Mouse (Mus musculus) c-Kit-positive CD71-negative TER-119-negative erythroid progenitor cells, embryonic 14.5 days (primary cell): Measurements from ENCODE around the gene Auts2.

Experiments used
- DNase-seq: peaks from one replicate; pipeline ENCODE4 v3.0.0-alpha.2; 2013; ENCODE audit warnings: low read depth

Auts2 gene

DNA sequence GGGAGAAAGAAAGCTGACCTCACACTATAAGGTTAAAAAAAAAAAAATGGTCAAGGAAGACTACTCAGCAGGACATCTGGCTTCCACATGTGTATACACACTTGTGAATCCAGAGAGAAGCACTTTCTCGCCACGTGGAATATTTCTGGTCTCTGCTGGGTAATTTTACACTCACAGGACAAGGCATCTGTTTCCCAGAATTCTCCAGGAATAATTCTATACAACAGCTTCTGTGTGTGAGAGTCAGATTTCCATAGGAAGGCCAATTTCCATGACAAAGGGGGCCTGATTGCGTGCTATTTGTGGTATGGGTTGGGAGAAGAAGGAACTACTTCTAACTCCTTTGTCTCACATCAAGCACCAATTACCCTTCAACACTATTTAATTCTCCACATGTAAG is 1016.5 kb downstream of the Auts2 start:
- DNase-seq, result no peak

DNA sequence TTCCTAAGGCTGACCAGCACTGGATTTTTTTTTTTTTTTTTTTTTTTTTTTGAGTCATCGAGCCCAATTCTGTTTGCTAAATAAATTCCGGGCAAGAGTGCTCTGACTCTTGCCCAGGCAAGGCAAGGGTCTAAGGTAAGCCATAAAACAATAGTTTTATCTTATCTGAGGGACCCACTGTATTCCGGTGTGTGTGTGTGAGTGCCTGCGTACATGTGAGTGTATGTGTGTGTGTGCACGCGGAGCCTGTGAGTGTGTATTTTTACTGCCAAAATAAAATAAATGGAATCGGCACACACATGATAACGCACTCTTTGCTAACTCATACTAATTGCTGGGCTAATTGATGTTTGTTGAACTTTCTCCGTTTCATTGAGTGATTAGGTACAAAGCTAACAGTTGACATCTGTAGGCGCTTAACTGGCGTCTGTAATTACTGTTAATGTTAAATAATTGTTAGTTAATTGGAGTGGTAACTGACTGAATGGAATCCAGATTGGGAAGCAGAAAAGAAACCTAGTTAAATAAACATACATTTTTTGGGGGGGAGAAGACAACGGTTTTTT is 1018.2 kb downstream of the Auts2 start:
- no peak for DNase-seq

DNA sequence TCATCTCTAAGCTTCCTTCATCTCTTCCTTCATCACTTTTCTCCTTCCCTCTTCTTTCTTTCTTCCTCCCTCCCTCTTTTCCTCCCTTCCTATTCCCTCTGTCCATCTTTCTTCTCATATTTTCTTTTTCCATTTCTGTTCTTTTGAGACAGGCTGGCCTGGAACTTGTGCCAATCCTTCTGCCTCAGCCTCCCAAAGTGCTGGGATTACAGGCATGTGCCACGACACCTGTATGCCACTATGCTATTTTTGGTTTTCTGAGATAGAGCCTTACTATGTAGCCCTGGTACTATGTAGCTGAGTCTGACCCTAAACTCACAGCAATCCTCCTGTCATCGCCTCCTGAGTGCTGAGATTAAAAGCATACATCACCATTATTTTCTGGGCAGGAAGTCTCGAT is 1023.6 kb downstream of the Auts2 start:
- DNase-seq, result no peak

DNA sequence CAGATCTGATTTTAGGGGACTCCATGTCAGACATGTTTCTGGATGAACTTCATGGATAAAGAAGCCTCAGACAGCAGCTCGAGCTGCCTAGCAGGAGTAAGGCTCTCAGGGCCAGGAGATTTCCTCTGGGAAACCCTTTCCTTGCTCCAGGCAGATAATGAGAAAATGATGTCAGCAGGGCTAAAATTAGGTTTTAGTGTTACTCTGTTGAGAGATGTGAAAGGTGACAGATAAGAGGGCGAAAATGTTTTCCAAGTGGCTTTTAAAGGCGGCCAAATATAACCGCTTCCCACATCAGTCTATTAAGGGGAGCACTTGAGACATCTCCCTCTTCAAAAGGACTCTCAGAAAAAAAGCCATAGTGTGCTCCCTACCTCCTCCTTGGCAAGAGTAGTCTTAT is 1025.5 kb downstream of the Auts2 start:
- no peak for DNase-seq

DNA sequence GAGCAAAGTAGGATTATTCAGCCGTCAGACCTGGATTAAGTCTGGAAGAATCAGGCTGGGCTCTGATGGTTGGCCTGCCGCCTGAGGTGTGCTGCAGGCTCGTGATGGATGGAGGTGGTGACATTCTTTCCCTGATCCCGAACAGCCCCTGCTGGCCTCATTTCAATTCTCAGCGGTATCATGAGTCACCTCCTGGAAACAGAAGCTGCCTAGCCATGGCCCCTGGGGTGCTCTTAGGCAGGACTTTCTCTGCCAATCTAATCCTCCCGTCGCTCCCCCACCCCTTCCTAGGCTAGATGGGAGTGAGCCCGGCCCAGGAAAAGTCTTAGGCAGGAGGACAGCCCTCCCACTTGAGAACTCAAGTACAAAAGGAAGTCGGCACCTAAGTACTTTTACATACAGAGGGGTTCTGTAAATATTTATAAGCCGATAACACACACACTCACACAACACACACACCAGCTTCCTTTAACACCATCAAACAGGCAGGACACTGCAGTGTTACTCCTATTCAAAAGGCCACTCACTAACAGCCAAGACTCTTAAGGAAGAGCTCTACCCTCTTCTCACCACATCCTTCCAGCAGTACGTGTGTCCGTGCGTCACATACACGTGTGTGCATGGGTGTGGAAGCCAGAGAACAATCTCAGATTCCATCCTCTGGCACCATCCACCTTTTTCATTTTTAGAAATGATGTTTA is 1027.3 kb downstream of the Auts2 start:
- no peak for DNase-seq

- no peak for DNase-seq
Observed at GRCm38 (mm10) chr5:131513753-131514152, 1029.4 kb downstream of the Auts2 start.

GRCm38 (mm10) chr5:131512617-131513016 is 1030.5 kb downstream of the Auts2 start:
- no peak for DNase-seq

DNA sequence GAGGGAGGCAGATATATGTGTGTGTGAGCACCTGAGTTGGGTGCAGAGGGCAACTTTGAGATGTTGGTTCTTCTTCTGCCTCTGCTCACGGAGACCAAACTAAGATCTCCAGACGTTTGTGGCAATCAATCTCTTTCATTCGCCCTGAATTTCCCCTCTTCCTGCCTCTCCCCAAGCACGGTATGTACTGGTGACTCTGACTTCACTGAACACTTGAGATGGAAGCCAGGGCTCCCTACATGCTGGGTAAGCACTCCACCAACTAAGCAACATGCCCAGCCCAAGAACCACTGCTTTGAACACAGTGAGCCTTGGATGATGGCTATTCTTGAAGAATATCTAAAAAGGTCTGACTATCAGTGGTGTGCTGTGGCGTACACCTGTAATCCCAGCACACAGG is 1032.5 kb downstream of the Auts2 start:
- DNase-seq, result no peak

DNA sequence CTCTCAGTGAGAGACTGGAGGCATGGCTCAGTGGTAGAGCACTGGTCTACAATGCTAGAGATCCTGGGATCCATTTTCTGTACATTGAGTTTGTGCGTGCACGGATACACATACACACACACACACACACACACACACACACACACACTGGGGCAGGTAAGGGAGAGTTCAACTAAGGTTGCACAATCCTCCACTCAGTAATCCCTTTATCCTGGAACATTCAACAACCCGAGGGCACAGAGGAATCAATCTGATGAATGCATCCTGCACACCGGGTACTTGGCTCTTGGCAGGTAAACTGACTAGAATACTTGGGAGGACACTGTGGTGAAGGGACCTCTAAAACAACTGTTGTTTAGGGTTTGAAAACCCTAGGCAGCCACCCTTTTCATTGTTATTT is 1033.8 kb downstream of the Auts2 start:
- no peak for DNase-seq

DNA sequence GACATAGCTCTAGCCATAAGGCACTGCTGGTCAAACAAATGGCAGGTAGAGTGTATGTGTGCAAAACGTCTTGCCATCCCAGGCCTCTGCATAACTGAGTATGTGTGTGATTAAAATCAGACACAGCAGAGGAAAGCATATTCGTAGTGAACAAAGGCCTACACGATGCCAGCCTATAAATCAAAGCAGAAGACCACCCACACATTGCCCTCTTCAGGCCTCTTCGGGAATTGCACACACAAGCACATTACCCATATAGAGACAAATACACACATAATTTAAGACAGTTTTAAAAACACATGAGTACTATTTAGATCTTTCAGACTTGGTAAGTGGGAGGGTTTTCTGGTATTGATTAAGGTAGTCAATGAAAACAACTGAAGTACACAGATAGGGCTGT is 1044.3 kb downstream of the Auts2 start:
- no peak for DNase-seq

GRCm38 (mm10) chr5:131496517-131497216 is 1046.5 kb downstream of the Auts2 start:
- DNase-seq, result no peak

- no peak for DNase-seq
Observed at GRCm38 (mm10) chr5:131494564-131494963, 1048.6 kb downstream of the Auts2 start.

DNA sequence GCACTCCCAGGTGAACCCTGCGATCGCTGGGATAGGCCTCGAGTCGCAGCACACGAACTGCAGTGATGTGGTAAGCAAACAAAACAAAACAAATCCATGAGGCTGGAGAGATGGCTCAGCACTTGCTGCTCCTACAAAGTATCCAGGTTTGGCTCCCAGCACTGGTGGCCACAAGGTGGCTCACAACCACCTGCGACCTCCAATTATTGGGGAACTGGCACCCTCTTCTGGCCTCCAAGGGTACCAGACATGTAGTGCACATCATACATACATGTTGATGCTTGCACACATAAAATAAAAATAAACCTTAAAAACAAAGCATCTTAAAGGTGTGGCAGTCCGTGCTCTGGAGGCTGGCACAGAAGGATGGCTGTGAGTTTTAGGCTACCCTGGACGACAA is 1050.6 kb downstream of the Auts2 start:
- peak; percentile 6 for DNase-seq

DNA sequence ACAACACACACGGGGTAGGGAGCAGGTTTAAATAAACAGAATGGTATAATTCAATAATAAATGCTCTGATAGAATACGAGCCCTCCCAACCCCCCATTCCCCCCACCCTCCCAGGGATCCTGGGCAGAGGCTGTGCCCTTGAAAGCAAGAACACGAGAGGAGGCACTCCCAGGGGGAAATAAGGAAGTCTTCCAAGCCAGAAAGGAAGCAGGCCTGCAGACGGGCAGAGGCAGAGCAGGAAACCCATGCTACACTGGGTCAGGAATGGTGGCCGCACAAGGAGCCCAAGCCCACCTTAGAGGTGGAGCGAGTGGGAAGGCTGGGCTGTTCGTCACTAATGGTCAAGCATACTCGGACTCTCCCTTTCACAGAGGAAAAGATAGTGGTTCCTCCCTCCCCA is 1051.3 kb downstream of the Auts2 start:
- no peak for DNase-seq

GRCm38 (mm10) chr5:131490811-131491210 is 1052.3 kb downstream of the Auts2 start:
- DNase-seq, result no peak

GRCm38 (mm10) chr5:131489846-131490245 is 1053.3 kb downstream of the Auts2 start:
- DNase-seq, result no peak

- no peak for DNase-seq
Observed at GRCm38 (mm10) chr5:131486527-131486926, 1056.6 kb downstream of the Auts2 start.

GRCm38 (mm10) chr5:131475278-131475677 is 1067.9 kb downstream of the Auts2 start:
- DNase-seq, result no peak

GRCm38 (mm10) chr5:131468609-131469008 is 1074.5 kb downstream of the Auts2 start:
- DNase-seq, result no peak

DNA sequence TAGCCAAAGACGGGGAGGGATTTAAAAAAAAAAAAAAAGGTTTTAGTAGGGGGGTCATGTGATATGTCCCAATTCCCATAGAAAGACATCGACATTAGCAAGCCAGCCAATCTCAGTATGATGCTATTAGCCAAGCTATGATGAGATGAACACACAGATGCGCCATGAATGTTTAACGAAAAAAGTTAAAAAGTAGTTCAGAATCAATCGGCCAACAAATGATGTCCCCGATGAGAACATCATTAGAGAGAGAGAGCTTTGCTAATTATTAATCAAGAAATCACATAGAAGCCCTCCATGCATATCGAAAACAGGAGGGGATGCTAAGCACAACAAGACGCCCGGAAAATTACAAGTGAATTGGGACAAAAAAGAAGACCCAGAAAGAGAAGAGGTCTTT is 1077.0 kb downstream of the Auts2 start:
- no peak for DNase-seq

- DNase-seq, result no peak
Observed at GRCm38 (mm10) chr5:131463402-131463801, 1079.7 kb downstream of the Auts2 start.

GRCm38 (mm10) chr5:131459951-131460350 is 1083.2 kb downstream of the Auts2 start:
- DNase-seq, result no peak

GRCm38 (mm10) chr5:131459549-131459948 is 1083.6 kb downstream of the Auts2 start:
- no peak for DNase-seq

GRCm38 (mm10) chr5:131458700-131459099 is 1084.4 kb downstream of the Auts2 start:
- no peak for DNase-seq
